Mouse (Mus musculus) Muller cell, postnatal 12 days (primary cell): ENCODE results near the gene Fam213b.

Source experiments
- DNase-seq: peaks from one replicate; pipeline ENCODE4 v3.0.0-alpha.2; 2015; ENCODE audit errors: inconsistent ontology term

The Fam213b gene

DNA sequence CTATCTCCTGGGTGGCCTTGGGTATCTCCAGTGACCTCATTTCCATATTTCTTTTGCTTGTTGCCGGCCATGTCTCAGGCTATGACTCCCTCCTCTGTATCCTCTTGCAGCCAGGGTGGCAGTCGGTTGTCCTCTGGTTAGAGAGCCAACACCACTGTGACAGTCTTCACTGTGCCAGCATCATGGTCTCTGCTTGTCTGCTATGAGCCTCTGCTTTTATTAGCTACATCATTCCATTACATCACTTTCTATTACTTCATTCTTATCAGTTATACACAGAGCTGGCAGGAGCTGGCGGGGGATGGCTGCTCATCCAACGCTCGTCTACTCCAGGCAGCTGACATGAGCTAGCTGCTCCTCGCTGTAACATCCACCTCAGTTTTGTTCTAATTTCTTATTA, 18.2 kb downstream of the Fam213b start:
- DNase-seq: no peak

DNA sequence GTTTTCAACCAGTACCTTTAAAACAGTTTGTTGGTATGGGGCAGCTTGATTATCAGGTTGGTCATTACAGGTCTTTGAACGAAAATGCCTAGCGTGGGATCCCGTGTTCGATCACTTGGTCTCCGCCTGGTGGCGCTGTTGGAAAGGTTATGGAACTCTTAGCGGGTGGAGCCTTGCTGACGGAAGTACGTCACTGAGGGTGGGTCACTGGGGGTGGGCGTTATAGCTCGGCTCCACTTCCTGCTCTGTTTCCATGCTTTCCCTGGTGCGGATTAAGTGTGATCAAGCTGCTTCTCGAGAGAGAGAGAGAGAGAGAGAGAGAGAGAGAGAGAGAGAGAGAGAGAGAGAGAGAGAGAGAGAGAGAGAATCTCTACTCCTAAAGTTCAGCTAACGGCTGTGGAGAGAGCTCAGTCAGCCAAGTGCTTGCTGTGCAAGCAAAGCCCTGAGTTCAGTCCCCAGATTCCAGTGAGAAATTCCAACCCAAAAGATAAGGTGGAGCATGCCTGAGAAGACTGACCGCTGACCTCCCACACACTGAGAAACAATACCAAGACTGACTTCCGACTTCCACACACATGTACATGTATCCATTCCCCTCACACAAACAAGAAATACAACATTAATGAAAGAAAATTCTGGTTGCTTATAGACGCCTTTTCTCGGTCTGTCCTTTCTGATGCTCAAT, 20.9 kb downstream of the Fam213b start:
- DNase-seq: peak; percentile 92

DNA sequence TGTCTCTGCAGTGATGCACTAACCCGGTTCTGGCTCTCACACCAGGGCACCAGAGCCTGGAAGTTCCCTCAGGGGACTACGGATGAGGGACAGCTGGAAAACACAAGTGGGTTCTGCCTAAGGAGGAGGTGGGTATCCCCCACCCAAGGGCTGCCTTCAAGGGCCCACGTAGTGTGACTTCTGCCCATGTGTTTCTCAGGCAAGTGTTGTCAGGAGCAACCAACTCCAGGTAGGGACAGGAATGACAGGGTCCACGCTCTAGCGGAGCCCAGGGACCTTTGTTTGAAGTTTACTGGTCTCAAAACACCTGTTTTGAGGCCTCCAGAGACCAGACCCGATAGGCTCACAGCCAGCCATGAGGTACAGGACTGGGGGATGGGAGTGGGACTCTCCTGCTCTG, 25.7 kb downstream of the Fam213b start:
- no peak for DNase-seq

DNA sequence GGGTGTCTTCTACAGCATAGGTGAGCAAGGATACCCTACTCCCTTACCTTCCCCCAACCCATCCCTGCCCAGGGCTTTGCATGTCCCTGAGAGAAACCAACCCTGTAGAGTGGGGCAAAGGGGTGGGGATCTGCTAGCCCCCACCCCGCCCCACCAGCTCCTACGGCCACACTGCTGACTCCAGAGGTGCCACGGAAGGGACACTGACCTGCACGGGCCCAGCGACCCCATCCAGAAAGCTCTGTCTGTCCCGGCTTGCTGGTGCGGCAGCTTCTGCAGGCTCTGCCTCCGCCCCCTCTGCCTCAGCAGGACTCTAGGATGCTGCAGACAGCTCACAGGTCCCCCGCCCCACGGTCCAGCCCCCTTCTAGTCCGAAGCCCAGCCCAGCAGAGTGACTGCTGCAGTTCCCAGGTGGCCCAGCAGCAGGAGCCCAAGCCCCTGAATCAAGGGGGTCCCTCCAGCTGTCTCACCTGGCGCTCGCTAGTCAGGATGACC, 27.1 kb downstream of the Fam213b start:
- peak; percentile 25 for DNase-seq

DNA sequence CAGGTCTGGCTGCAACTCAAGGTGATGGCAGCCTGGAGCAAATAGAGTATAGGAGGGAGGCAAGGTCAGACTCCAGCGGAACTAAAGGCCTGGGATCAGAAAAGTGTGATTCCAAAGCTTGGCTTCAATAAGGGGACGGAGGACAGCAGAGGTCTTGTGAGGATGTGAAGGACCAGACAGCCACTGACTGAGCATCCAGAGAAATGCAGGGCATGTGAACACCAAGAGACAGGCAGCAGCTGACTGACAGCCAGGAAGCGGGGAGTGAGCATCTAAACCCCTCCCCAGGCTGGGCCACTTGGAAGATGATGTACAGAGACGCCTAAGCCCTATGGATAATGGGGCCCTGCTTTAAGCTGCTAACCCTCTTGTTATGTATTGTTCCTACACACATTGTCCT, 28.2 kb downstream of the Fam213b start:
- no peak for DNase-seq

DNA sequence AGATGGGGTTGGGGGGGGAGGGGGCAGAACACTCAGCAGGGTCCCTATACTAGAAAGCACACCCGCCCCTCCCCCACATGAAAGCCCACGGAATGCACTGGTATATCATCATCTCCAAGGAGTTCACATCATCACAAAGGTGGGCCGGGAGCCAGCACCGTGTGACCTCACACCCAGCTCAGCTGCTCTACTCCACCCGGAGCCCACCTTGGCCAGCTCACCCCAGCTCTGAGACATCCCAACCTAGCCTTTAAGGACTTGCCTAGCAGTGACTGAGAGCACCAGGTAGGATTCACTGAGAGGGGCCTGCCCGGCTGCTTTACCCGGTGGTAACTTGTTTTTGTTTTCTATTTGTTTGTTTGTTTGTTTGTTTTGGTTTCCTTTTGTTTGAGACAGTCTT, 29.5 kb downstream of the Fam213b start, which contains the start of gene Mmel1:
Mmel1 (plus strand) TSS at position 146 of the 400 bp plus-strand sequence.
- DNase-seq: no peak

DNA sequence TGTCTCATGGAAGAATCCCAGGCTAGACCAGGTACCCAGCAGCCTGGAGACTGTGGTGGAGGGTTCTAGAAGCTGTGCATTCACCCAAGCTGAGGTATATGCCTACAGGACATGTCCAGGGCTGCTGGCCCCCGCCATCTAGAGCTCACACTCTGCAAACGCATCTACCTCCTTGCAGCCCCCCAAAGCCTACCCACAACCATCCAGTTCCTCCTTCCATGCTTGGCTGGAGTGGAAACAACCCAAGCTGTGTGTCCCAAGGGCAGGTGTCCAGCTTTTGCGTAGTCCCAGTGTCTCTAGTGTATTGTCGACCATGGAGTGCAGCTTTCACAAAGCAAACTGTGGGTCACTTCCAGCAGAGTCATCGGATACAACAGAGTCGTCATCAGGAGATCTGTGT, 31.7 kb downstream of the Fam213b start:
- DNase-seq: no peak

DNA sequence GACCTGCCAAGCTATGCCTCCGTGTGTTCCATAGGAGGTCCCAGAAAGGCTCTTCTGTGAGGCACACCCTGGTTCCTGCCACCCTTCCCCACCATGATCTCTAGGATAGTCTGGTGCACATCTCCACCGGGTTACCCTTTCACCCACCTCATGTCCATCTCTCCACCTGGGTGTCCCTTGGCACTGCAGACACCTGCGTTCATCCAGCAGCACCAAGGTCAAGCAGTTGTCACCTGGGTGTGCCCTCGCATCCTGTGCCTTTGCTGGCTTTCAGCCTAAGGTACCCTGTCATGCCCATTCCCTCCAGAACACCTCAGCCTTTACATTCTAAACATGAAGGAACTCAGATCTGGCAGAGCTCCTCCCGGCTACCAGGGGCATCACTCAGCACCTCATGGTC, 32.5 kb downstream of the Fam213b start:
- no peak for DNase-seq

DNA sequence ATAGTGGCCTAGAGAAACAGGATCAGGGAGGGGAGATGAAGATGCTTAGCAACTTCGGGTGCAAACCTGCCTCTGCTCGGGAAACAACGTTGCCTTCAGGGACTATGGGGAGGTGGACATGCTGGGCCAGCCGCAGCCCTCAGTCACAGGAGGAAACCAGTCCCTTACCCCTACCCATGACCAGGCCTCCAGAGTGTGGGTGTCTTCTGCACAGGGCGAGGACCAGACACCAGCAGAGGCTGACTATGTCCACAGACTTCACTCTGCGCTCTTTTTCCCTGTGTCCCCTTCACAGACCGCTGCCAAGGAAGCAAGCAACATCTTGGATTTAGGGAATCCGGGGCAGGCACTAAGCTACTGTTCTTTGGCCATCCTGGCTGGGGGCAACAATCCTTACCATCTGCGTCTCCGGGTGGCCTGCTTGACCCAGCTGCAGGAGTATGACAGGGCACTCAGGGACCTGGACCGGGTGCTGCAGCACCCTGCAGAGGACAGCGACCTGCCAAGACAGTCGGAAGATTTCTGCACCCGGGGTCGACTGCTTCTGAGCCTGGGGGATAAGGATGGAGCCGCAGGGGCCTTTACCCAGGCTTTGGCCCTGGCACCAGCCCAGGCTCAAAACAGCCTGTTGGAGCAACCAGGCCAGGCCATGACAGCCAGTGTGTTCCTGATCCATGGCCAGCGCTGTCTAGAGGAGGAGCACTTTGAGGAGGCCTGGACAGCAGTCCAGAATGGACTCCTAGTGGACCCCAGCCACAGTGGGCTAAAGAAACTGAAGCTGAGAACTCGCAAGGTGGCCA, 33.8 kb downstream of the Fam213b start:
- no peak for DNase-seq

DNA sequence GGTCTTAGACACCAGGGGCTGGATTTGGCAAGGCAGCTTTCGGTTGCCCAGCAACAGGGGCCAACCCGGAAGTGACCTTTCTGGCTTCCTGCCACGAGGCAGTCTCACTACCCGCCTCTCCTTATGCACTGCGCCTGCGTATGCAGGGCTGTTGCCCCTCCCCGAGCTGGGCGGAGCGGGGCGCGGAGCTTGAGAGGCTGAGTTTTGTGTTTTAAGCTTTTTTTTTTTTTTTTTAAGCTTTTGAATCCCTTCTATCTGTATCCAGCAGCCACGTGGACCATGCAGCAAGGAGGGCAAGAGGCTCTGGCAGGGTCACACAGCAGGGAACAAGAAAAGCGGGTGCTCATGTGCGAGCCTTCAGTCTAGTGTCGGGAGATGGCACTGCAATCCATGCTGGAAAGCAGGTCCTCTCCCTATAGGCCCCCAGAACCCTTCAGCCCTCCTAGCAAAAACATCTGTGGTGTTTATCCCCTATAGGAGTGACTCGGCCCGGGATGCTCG, 34.6 kb downstream of the Fam213b start:
- DNase-seq: peak; percentile 83

DNA sequence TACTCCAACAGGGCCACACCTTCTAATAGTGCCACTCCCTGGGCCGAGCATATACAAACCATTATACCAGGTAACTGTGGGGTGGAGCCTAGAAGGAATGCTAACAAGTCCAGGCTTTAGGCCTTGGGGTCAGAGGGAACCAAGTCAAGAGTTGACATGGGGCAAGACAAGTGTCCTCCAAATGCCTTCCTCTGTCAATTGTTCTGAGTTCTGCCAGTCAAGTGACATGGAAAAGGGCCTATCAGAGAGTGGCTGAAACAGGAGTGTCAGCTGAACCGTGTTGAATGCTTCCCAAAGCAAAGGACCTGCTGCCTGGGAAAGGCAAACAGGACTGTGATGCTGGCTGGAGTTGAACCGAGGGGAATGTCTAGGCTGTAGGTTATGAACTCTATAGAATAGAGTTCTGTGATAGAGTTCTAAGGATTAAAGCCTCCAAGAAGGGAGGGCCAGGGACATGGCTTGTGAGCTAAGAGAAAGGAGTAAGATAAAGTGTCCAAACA, 35.4 kb downstream of the Fam213b start:
- no peak for DNase-seq

DNA sequence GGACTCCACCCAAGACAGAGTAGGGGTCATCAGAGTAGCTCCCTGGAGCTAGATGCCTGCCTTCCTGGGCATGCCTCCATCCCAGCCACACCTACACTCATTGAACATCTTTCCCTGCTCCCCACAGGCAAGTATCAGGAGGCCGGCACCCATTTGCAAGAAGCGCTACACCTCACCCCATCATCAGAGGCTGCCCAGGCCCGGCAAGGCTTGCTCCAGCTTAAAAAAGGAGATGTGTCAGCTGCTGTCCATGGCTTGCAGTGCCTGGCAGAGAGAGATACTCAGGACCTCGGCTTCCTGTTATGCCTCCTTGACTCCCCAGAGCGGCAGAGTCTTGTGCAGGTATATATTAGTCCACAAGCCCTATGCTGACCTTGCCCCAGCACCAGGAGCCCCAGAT, 37.0 kb downstream of the Fam213b start:
- no peak for DNase-seq

DNA sequence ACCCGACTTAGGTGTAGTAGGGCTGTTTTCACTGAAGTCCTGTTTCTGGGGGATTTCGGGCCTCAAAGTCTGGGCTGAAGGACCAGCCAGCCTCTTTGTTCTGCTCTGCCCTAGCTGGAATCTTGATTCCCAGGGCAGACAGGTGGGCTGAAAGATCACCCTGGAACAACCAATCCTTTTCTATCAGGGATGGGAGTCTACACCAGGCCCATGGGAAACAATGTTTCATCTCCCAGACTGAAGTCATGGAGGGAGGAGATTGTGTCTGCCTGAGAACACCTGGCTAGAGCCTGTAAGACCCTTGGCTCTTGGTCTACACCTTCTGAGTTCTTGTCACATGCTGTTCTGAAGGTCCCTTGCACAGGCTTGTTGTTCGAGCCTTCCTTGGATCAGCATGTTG, 40.3 kb downstream of the Fam213b start:
- no peak for DNase-seq

DNA sequence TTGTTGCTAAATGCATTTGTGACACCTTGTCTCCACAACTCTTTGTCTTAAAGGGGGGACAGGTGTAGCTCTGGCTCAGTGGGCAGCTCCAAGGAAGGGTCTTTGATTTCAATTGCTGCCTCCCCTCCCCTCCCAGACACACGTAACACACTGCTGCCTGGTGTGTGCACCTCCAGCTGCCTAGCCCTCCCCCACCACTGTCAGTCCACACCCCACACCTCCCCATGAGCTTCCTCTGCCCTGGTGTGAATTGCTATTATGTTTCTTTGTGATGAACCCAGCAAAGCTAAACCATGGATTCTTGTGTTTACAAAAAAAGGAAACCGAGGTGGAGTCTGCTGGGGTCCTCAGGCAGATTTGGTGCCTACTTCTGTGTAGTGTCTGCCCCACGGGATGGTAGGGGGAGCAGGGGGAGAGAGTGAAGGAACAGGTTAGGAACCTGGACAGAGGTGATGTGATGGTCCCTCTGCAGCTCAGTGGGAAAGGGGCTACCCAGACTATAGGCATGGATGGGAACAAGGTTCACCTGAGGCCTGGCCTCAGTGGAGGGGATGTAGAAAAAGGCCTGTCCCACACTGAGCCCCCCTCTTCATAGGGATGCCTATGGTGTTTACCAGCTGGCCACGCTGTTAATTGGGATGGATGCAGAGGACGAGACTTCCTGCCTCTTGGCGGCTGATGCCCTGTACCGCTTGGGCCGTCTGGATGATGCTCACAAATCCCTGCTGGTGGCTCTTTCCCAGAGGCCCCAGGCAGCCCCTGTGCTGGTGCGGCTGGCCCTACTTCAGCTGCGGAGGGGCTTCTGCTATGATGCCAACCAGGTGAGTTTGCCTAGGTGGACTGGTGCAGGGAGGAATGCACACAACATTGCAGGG, 41.3 kb downstream of the Fam213b start:
- no peak for DNase-seq

DNA sequence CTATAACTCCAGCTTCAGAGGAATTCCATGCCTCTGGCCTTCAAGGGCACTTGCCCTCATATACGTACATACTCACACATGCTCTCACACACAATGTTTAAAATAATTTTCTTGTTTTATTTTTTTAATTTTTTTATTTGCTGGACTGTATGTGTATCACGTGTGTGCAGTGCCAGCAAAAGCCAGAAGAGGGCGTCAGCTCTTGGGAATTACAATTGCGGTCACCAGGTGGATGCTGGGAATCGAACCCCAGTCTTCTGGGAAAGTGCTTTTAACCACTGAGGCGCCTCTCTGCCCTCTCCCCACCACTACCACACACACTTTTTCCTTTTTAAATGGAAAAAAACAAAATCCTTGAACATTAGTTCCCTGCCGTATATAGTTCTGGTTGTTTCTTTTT, 42.1 kb downstream of the Fam213b start:
- DNase-seq: no peak

DNA sequence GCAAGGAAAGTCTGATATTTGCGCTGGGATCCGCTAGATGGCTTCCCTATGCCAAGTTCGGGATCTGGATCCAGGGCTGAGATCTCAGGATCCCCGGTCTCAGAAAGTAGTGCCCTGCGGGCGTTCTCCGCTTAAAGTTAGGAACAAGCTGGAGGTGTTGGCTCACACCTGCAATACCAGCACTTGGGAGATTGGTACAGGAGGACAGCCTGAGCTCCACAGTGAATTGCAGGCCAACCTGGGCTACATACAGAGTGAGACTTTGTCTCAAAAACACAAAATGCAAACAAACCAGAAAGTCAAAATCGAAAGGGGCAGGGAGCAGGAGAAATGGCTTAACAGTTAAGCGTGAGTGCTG, 42.5 kb downstream of the Fam213b start:
- DNase-seq: no peak

DNA sequence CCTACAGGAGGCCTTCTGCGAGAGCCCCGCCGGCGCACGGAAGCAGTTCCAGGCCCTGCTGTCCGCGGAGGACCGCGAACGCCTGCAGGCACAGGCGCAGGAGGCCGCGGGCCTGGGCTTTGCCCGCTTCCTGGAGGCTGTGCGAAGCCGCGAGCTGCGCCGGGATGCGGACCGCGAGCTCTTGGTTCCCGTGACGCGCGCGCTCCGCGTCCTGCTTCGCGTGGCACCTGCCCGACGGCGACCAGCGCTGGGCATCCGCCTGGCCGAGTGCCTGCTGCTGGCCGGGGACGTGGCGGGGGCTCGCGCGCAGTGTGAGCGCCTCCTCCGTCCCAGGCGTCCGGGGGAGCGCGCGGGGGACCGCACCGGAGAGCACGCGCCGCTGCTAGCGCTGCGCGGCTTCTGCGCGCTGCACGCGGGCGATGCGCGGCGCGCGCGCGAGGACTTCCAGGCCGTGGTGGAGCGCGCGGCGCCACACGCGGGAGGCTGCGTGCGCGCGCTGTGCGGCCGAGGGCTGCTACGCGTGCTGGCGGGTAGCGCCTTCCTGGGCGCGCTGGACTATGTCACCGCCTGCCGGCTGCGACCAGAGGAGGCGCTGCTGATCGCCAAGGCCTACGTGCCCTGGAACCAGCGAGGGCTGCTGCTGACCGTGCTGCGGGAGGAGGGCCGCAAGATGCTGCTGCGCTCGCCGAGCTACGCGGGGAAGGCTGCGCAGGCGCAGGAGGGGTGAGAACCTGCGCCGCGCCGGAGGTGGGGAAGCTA, 43.0 kb downstream of the Fam213b start:
- DNase-seq: peak; percentile 84

DNA sequence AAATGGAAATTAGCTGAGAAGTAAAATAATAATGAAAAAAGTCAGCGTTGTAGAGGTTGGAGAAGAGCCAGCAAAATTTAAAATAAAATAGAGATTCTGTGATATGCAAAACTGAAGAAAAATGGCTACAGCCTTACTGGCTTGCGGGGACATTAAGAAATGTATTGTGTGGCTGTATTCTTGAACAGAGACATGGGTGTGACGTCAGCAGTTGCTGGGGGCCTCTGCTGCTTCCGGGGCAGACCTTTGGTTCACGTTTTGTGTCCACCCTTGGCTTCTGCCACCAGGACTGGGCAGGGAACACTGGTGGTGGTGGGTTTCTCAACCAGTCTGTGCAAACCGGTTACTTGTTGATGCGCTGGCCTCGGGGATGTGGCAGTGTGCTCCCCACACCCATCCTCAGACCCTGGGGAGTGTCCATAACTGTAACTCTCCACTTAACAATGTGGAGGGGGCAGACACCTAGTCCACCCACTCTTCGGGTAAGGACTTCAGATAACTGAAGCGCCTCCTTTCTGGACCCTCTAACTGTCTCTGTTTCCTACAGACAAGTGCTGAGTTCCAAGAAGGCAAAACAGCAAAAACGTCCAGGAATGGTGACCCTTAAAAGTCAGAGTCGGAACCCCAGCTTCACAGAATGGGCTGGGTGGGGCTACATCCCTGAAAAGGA, 44.1 kb downstream of the Fam213b start:
- no peak for DNase-seq

DNA sequence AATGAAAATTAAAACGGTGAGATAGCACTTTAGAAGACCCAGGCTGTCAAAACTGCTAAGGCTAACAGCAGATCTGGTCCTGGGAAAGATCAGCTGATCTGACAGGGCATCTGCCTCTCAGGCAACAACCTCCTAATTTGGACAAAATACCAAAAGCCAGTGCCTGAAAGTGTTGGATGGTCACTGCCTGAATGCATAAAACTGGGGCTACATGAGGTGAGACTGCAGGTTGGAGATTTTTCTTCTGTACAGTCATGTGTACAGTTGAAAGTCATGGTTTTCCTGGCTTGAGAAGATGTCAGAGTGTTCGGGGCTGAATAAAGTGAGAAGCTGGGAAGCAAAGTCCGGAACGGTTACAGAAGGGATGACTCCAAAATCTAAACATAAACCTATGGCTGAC, 45.1 kb downstream of the Fam213b start:
- DNase-seq: no peak

DNA sequence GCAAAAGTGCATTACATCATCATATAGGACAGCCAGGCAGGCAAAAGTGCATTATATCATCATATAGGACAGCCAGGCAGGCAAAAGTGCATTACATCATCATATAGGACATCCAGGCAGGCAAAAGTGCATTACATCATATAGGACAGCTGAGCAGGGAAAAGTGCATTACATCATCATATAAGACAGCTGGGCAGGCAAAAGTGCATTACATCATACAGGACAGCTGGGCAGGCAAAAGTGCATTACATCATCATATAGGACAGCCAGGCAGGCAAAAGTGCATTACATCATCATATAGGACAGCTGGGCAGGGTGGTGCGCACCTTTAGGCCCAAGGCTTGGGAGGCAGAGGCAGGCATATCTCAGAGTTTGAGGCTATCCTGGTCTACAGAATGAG, 46.2 kb downstream of the Fam213b start:
- no peak for DNase-seq
